ENCODE assay signal across 20 mouse cellular contexts in the genomic region with DNA sequence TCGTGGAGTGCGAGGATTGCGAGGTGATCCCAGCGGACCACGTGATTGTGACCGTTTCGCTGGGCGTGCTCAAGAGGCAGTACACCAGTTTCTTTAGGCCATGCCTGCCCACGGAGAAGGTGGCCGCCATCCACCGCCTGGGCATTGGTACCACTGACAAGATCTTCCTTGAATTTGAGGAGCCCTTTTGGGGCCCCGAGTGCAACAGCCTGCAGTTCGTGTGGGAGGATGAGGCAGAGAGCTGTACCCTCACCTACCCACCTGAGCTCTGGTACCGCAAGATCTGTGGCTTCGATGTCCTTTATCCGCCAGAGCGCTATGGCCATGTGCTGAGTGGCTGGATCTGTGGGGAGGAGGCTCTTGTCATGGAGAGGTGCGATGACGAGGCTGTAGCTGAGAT. TPM values are rescaled to one million over a fixed set of nuclear protein-coding genes. Genes with fewer than 3 reads are reported as not detected.
"Had no signal": no experiment of that assay in that cellular context is flagged by ENCODE, and none has a peak within 500 bp of the region (broad histone marks: within the 10 kb centered on the region; RNA-seq: fewer than 3 reads in every experiment).

No protein-coding gene starts in this region.

- H3K27ac ChIP-seq: midbrain, embryonic 10.5 days; midbrain, embryonic 12.5 days; neural tube, embryonic 13.5 days; neural tube, embryonic 15.5 days had no signal

- H3K4me1 ChIP-seq: midbrain, embryonic 10.5 days; midbrain, embryonic 12.5 days; neural tube, embryonic 13.5 days; neural tube, embryonic 15.5 days had no signal

- H3K27me3 ChIP-seq: midbrain, embryonic 12.5 days; neural tube, embryonic 13.5 days; neural tube, embryonic 15.5 days had no signal

- H3K4me3 ChIP-seq: midbrain, embryonic 10.5 days; midbrain, embryonic 12.5 days; myocyte; neural tube, embryonic 13.5 days; neural tube, embryonic 15.5 days had no signal

- ATAC-seq: midbrain, embryonic 16.5 days had no signal

- DNase-seq: lung, adult 18-20 months; lung, embryonic 14.5 days; lung, postnatal 10 days; lung, postnatal 4 days; midbrain, embryonic 14.5 days; retina, postnatal 1 day; right cerebral cortex, adult 18-20 months; right cerebral cortex, postnatal 25 days; right cerebral cortex, postnatal 4 days; spleen, adult 18-20 months; thymus, adult 18-20 months; thymus, postnatal 14 days; thymus, postnatal 36 days had no signal

- H3K9me3 ChIP-seq: midbrain, embryonic 10.5 days; midbrain, embryonic 12.5 days; neural tube, embryonic 13.5 days; neural tube, embryonic 15.5 days had no signal

RNA-seq across cellular contexts. Expression of gene Adra1d, which starts 41.3 kb away (rescaled TPM):
- total RNA-seq: megakaryocyte-erythroid progenitor cell, adult 5-6 weeks had no signal
- polyA plus RNA-seq: midbrain, embryonic 14.5 days; midbrain, embryonic 16.5 days had no signal
